Mouse (Mus musculus): ENCODE results near the gene Sec14l3.
A peak's percentile ranks its signal among the peaks of the same experiment; 100 is the strongest.
"Not testable (repeated sequence)": the region's sequence is repeated elsewhere in the genome, so short reads cannot be mapped to it uniquely, and the experiment has no call there.

Sec14l3 gene

GRCm38 (mm10) chr11:4064627-4065122, at the start of gene Sec14l3:
Sec14l3 (plus strand) TSS chr11:4064841.
- no peak for DNase-seq (ENCODE audit: low spot score)

- not testable (repeated sequence) for DNase-seq (ENCODE audit: low spot score)
Measured at GRCm38 (mm10) chr11:4015796-4016195, 48.8 kb upstream of the Sec14l3 start.

- DNase-seq (ENCODE audit: low spot score): not testable (repeated sequence)
Measured at GRCm38 (mm10) chr11:4022111-4022510, 42.5 kb upstream of the Sec14l3 start.

GRCm38 (mm10) chr11:4023321-4023720, 41.3 kb upstream of the Sec14l3 start:
- DNase-seq (ENCODE audit: low spot score): no peak

- no peak for DNase-seq (ENCODE audit: low spot score)
Measured at GRCm38 (mm10) chr11:4027066-4027465, 37.6 kb upstream of the Sec14l3 start.

- no peak for DNase-seq (ENCODE audit: low spot score)
Measured at GRCm38 (mm10) chr11:4027561-4028334, 36.9 kb upstream of the Sec14l3 start.

- DNase-seq (ENCODE audit: low spot score): no peak
Measured at GRCm38 (mm10) chr11:4029343-4029742, 35.3 kb upstream of the Sec14l3 start.

- no peak for DNase-seq (ENCODE audit: low spot score)
Measured at GRCm38 (mm10) chr11:4031126-4031941, 33.3 kb upstream of the Sec14l3 start, which contains the start of gene Sec14l4. Sec14l4 (plus strand) TSS chr11:4031462.

- DNase-seq (ENCODE audit: low spot score): no peak
Measured at GRCm38 (mm10) chr11:4031961-4032360, 32.7 kb upstream of the Sec14l3 start.

GRCm38 (mm10) chr11:4033471-4033870, 31.2 kb upstream of the Sec14l3 start:
- DNase-seq (ENCODE audit: low spot score): no peak

- no peak for DNase-seq (ENCODE audit: low spot score)
Measured at GRCm38 (mm10) chr11:4034169-4034568, 30.5 kb upstream of the Sec14l3 start.

- DNase-seq (ENCODE audit: low spot score): no peak
Measured at GRCm38 (mm10) chr11:4035116-4035892, 29.3 kb upstream of the Sec14l3 start.

GRCm38 (mm10) chr11:4035916-4036315, 28.7 kb upstream of the Sec14l3 start:
- DNase-seq (ENCODE audit: low spot score): no peak

GRCm38 (mm10) chr11:4036365-4037084, 28.1 kb upstream of the Sec14l3 start:
- DNase-seq (ENCODE audit: low spot score): no peak

GRCm38 (mm10) chr11:4039951-4040350, 24.7 kb upstream of the Sec14l3 start:
- DNase-seq (ENCODE audit: low spot score): no peak

GRCm38 (mm10) chr11:4041123-4041625, 23.5 kb upstream of the Sec14l3 start:
- DNase-seq (ENCODE audit: low spot score): no peak

GRCm38 (mm10) chr11:4043081-4043480, 21.6 kb upstream of the Sec14l3 start:
- DNase-seq (ENCODE audit: low spot score): no peak

GRCm38 (mm10) chr11:4046526-4046925, 18.1 kb upstream of the Sec14l3 start:
- peak; percentile 44 for DNase-seq (ENCODE audit: low spot score)

- DNase-seq (ENCODE audit: low spot score): no peak
Measured at GRCm38 (mm10) chr11:4047766-4048165, 16.9 kb upstream of the Sec14l3 start.

GRCm38 (mm10) chr11:4048438-4048837, 16.2 kb upstream of the Sec14l3 start:
- no peak for DNase-seq (ENCODE audit: low spot score)

- peak; percentile 84 for DNase-seq (ENCODE audit: low spot score)
Measured at GRCm38 (mm10) chr11:4053586-4053985, 11.1 kb upstream of the Sec14l3 start.
